Mouse (Mus musculus) G1E-ER4 (cell line): ENCODE measurements around the gene Trim71. TPM values are rescaled to one million over a fixed set of nuclear protein-coding genes. Genes with fewer than 3 reads are reported as not detected.

Source experiments
- GATA1 ChIP-seq: IDR thresholded peaks from one replicate; pipeline ENCODE4 v1.8.0; 2012; ENCODE audit warnings: low read length, inconsistent platforms
- polyA plus RNA-seq: library from polyadenylated mRNA; stranded (reverse); fragments of >175 nt; gene quantifications from 2 replicates; pipeline ENCODE4 v1.2.3, GENCODE M21; 2012

The Trim71 gene
- polyA plus RNA-seq, 1 experiment: not detected

DNA sequence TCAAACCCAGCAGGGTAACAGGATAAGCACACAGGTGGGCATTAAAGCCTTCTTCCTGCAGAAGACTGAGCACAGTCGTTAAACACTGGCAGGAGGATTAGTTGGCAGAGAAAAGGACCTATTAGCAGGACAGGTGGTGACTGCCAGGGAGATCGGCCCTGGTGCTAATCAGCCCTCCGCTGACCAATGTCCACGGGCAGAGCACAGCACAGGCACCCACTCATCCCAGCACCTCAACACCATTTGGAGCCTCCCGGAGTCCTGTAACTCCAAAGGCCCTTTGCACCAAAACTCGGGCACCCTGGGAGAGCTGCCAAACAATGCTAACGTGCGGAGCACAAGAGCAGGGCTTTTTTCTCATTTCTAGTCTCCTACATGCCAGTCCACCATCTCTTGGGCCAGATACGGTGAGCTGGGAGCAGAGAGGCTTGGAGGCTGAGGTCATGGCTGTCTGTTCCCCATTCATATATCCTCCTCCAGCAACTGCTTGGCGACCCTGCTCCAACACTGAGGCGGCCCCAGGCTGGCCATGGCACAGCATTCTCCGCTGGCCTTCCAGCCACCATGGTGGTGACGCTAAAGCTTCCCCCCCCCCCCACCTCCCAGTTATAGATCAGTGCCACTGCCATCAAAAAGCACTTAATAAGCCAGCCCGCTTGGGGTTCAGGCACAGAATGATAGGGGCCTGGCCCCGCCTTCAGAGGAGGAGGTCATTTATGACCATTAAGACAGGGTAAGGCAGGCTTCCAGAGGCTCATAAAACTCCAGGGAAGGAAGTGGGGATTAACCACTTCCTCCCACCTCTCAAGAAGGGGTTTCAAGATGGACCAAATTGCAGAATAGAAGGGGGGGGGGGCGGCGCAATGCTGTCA, 20.1 kb downstream of the Trim71 start:
- no peak for TF ChIP-seq GATA1

DNA sequence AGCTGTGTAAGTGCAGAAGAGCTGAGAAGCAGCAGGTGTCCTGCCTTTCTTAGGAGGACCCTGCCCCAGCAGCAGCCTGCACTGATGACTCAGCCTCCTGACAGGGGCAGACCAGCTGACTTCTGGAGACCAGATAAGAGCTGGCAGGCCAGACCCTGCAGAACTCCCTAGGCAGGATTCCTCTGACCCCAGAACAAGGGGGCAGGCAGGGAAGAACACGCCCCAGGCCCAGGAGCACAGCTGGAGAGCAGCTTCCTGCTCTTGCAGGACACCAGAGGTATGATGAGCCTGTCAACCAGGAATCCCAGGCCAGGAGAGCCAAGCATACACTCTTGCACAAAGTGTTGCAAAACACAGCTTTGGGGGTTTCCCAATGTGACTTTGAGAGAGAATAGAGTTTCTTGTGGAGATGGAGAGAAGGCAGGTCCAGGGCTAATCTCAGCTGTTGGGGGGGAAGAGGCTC, 22.9 kb downstream of the Trim71 start:
- TF ChIP-seq GATA1: no peak

DNA sequence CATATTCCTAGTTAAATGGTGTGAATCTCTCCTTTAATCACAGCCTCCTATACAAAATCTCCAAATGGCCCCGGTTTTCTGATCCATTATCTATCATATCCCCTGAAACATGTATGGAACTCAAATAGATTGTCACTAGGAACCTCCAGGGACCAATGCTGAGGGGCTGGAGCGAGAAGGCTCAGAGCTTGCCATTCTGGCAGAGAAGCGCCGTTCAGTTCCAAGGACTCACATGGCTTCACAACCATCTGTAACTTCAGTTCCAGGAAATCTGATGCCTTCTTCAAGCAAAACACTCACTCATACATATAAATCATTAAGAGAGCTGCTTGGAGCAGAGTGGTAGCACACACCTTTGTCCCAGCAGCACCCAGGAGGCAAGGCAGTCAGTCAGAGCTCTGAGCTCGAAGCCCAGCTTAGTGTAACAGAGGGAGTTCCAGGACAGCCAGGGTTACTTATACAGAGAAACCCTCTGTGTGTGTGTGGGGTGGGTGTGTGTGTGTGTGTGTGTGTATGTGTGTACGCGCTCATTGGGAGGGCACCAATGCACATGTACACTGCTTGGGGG, 25.1 kb downstream of the Trim71 start:
- no peak for TF ChIP-seq GATA1

DNA sequence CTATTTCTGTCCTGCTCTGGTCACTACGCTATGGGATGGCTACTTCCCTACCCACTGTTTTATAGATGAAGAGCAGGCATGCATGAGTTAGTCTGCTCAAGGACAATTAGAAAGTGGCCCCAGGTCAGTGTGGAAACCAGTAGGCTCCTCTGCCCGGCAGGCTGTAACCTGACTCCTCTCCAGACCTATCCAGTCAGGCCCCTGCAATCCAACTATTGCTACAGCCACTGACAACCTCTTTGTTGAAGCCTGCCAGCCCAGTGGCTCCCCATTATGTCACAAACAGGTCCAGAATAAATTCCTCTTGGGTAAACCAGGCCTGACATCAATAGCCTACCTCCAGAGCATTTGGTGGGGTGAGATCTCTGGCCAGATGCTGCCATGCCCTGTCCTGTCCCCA, 27.5 kb downstream of the Trim71 start:
- TF ChIP-seq GATA1: no peak

DNA sequence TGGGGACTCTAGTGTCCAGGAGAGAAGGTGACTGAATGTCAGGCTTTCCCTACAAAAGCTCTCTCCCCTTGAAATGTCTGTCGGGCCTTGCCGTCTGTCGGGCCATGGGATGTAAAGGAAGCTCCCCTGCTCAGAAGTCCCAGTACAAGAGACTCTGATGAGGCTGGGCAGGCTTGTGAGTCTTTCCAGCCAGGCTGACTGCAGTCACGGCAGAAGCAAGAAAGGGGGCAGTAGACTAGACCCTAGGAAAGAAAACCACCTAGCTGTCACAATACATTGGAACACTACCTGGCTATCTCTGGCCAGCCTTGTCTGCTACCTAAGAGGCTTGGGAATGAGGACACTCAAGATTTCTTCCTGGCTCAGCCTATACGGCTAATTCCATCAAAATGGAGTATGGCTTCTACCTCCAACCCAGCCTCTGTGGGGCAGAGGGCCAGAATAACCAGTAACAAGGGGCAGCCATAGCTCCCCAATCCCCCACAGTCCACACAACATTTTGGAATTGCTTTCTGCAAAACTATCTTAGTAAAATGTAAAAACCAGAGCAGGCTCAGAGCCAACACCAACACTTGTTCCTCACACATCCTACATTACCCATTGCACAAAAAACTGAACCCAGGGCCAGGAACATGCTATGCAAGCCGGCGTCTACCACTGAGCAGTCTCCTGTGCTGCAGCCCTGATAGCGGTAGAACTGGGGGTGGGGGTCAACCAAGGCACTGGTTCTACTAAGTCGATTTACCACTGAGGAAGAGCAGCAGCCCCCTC, 29.2 kb downstream of the Trim71 start:
- no peak for TF ChIP-seq GATA1

DNA sequence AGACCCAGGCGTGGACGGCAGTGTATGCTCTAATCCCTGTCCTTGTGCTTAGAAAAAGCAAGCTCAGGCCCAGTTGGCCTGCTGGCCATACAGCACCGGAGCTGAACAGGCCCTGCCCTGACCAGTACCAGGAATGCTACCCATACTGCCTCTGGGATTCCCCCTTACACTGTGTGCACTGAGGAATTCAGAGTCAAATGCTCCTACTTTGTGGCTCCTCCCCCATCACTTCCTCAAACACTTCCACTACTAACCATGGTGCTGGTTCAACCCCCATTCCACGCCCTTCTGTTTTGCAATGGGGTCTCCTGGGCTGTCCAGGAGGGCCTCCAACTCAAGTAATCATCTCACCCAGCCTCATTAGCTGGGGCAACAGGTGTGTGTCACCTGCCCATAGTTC, 30.3 kb downstream of the Trim71 start:
- no peak for TF ChIP-seq GATA1

DNA sequence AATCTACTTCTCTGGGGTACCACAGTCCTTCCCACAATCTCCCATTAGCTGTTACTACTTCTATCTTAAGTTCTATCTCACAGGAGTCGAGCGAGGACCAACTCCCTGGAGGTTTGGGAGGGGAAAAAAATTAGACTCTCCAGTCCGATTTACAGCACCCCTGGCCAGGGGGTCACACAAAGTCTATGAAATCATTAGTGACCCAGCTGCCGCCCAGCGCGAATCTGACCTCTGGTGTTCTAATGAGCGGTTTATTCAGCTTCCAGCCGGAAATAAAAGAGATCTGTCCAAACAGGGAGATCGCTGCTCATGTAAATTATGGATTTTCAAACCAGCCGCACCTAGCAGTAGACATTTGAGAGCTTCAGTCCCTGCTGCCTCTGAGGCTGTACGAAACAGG, 32.9 kb downstream of the Trim71 start:
- no peak for TF ChIP-seq GATA1

DNA sequence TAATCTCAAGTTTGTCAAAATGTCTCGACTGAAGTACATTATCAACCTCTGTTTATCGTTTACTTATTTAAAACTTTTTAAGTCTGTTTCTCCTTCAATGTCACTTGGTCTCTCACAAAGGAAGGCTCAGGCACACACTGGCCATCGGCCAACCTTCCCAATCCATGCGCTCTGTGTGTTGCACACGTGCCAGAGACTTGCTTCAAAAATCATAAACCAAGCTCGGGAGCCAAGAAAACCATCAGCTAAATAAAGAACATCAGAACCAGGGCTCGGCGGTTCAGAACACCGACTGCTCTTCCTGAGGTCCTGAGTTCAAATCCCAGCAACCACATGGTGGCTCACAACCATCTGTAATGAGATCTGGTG, 35.5 kb downstream of the Trim71 start:
- no peak for TF ChIP-seq GATA1

DNA sequence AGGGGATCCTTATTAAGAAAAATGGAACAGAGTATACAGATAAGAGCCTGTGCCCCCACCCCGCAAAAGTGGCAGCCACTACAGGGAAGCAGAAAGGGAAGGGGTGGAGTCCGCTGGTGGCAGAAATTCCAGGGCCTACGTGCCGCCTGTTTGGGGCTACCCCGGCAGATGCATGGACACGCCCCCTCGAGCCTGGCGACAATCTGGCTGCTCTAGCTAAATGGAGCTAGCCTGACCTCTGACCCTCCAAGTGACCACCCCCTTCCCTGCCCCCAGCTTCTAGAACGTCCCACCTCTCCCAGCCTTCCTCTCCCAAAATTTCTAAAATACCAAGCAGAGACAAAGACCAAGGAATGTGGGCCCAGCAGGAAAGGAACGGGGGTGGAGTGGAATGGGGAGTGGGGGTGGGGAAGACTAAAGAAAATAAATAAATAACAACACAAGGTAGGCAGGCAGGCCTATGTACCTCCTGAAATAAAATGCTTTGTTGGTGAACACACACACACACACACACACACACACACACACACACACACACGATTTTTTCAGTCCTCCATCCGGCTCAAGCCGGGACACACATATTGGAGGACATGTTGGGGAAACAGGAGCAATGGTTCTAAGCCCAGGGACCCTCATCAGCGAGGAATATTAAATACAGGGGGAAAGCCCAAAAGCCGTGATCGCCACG, 36.0 kb downstream of the Trim71 start:
- no peak for TF ChIP-seq GATA1

DNA sequence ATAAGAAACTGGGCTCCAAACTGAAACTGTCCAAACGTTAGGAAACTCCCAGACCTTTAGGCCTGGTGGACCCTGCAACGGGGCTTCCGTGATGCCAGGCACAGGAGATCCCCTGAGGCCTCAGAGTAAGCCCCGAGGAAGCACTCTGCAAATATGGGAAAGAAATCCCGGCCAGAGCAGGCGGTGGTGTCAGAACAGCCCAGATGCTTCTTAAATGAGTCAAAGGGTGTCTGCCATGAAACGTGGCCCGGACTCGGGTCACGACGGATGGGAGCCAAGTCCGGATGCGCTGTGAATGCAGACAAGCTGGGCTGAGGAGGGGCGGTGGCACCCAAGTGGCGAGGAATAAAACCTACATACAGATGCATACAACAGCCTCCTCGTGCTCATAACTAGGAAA, 37.1 kb downstream of the Trim71 start:
- no peak for TF ChIP-seq GATA1

DNA sequence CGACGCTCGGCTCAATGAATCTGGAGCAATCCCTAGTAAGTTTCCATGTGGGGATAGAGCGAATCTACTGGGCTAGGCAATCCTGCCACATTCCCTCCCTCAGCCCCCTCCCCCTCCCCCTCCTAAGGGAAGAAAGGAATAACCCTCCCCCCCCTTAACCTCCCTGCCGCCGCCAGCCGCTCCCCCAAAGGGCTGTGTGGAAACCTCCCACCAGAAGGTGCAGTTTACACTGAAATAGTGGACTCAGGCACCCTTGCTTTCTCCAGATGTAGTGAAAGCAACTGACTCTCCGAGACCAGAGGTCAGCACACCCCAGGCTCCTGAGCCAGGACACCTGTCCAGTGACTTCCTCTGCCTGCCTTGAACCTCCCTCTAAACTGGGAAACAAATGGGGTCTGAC, 37.6 kb downstream of the Trim71 start:
- TF ChIP-seq GATA1: no peak

DNA sequence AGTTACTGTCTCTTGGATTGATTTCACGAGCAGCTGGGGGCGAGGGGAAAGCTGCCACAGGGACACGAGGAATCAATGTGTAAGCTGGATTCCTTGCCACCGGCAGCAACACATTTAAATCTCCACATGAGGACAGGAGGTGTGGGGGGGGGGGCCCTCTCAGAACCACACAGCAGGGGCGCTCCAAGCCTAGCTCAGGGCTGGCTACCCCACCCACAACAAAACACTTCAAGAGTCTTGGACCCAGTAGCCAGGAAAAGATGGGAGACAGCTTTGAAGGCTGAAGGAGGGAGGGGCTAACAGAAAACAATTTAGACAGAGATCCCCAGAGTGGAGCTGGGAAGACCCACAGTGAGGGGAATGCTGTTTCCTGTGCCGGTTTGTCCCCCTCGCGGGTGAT, 38.3 kb downstream of the Trim71 start:
- no peak for TF ChIP-seq GATA1

DNA sequence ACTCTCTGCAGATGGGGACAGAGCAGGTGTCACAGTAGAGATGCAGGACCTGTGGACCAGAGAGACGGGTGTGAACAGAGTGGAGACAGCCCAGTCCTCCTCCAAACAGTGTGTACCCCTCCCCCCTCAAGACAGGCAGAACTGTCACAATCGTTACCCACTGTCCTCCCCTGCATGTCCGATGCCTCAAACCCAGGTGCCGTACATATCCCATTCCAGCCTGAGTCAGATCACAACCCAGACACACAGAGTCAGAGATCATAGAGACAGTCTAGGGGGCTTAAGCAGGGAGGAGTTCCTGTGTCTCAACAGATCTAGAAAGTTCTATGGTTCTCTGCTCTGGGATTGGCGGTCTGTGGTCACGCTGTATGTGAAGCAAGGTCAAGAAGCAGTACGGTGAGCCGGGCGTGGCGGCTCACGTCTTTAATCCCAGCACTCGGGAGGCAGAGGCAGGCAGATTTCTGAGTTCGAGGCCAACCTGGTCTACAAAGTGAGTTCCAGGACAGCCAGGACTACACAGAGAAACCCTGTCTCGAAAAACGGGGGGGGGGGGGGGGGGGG, 39.0 kb downstream of the Trim71 start:
- TF ChIP-seq GATA1: no peak

DNA sequence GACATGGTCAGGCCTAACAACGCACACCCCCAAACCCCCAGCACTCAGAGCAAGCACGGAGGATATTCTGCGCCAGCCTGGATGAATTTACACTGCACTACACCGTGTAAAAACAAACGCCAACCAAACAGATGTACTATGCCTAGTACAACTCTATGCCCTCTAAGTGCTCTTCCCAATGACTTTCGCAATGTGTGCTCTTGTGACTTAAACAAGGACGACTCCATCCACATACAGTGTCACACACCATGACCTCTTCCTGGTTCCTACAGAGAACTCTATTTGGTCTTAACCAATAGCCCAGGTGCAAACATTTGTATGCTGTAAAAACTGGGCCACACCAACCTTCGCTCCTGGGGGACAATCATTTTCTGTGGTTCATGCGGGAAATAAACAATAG, 41.7 kb downstream of the Trim71 start:
- no peak for TF ChIP-seq GATA1

DNA sequence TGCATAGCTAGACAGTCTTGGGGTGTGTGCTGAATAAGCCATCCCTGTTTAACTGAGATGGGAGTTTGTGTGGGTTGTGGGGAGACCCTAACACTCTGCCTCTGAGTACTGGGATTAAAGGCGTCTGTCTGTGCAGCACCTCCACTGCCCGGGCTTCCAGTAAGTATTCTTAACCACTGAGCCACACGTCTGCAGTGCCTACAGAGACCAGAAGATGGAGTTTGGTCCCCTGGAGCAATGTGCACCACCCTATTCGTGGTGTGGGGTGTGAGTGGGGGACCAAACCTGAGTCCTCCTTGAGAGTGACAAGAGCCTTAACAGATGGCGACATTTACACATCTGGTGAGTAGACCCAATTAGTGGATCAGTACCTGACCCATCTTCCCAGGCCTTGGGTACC, 42.1 kb downstream of the Trim71 start:
- TF ChIP-seq GATA1: no peak
